Mouse (Mus musculus): ENCODE data around the gene Tmem191c.

DNA sequence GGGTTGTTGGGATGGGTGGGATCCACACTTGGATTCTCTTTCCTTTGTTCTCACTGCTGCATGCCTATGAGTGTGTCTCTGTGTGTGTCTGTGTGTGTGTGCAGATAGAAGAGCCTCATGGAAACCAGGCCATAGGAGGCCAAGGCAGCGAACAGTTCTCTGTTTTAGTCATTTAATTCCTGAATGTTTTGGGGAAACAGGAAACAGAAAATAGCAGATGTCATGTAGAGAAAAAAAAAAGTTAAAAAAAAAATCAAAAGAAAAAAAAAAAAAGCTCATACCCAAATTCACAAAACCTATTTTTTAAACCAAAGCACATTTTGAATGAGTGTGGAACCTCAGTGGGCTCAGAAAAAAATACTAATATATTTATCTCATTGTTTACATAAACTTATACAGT, 14.5 kb upstream of the Tmem191c start:
- TF ChIP-seq CTCF (IDR thresholded peaks at IDR 0.05; ENCODE audit: borderline replicate concordance, insufficient read depth, low read depth, low read length) (no peak), POLR2A (IDR thresholded peaks at IDR 0.05; ENCODE audit: borderline replicate concordance, insufficient read depth, low read length) (no peak)

Measured in cerebellum, adult 2 months (tissue).